Mouse (Mus musculus) heart, embryonic 12.5 days (tissue): Measurements from ENCODE around the gene Tm6sf2. TPM values are rescaled to one million over a fixed set of nuclear protein-coding genes. Genes with fewer than 3 reads are reported as not detected.

ENCODE experiments used
- ATAC-seq: fragments of 200-750 bp; cut with Nextera tagmentation; 2 replicates; pipeline ENCODE4 v1.8.0; 2017; ENCODE audit warnings: moderate TSS enrichment, moderate library complexity; ENCODE audit not compliant: insufficient number of reproducible peaks, low FRiP score
- H3K27ac ChIP-seq: fragments of 300-500 bp; sonication (generic); 2 replicates; pipeline ENCODE4 v1.5.1; 2016; ENCODE audit warnings: mild to moderate bottlenecking, moderate library complexity; ENCODE audit not compliant: poor library complexity, severe bottlenecking
- H3K27me3 ChIP-seq: fragments of 300-500 bp; sonication (generic); replicated peaks from 2 replicates; pipeline ENCODE4 v1.6.1; 2016; ENCODE audit warnings: mild to moderate bottlenecking, moderate library complexity
- H3K36me3 ChIP-seq: fragments of 300-500 bp; sonication (generic); 2 replicates; pipeline ENCODE4 v1.6.1; 2016; ENCODE audit warnings: mild to moderate bottlenecking, moderate library complexity
- H3K4me1 ChIP-seq: fragments of 300-500 bp; sonication (generic); replicated peaks from 2 replicates; pipeline ENCODE4 v1.6.1; 2016; ENCODE audit warnings: mild to moderate bottlenecking
- H3K4me2 ChIP-seq: fragments of 300-500 bp; sonication (generic); 2 replicates; pipeline ENCODE4 v1.6.1; 2016; ENCODE audit warnings: mild to moderate bottlenecking, moderate library complexity
- H3K4me3 ChIP-seq: fragments of 300-500 bp; sonication (generic); 2 replicates; pipeline ENCODE4 v1.5.1; 2016; ENCODE audit warnings: mild to moderate bottlenecking
- H3K9ac ChIP-seq: fragments of 300-500 bp; sonication (generic); 2 replicates; pipeline ENCODE4 v1.6.1; 2016; ENCODE audit warnings: mild to moderate bottlenecking, moderate library complexity
- H3K9me3 ChIP-seq: fragments of 300-500 bp; sonication (generic); replicated peaks from 2 replicates; pipeline ENCODE4 v1.6.1; 2016; ENCODE audit warnings: mild to moderate bottlenecking, moderate library complexity
- WGBS: fragments of 180-500 bp; shearing (Covaris S2); methylation state at CpG from one replicate; pipeline ENCODE4 v1.1.7; 2016; 5-methylcytosine and 5-hydroxymethylcytosine counted together
- microRNA-seq: library from miRNA; unstranded; fragments of <30 nt; microRNA quantifications from one replicate; pipeline ENCODE4, GENCODE M21; 2017
- polyA plus RNA-seq: library from polyadenylated mRNA; unstranded; fragments of >200 nt; fragmentation: Nextera tagmentation; extraction: Ambion mirVana; gene quantifications from 2 replicates; pipeline ENCODE4 v1.2.1, GENCODE M21; 2016

Tm6sf2 gene
- polyA plus RNA-seq, 1 experiment from 2014 or later = 1.3 TPM

DNA sequence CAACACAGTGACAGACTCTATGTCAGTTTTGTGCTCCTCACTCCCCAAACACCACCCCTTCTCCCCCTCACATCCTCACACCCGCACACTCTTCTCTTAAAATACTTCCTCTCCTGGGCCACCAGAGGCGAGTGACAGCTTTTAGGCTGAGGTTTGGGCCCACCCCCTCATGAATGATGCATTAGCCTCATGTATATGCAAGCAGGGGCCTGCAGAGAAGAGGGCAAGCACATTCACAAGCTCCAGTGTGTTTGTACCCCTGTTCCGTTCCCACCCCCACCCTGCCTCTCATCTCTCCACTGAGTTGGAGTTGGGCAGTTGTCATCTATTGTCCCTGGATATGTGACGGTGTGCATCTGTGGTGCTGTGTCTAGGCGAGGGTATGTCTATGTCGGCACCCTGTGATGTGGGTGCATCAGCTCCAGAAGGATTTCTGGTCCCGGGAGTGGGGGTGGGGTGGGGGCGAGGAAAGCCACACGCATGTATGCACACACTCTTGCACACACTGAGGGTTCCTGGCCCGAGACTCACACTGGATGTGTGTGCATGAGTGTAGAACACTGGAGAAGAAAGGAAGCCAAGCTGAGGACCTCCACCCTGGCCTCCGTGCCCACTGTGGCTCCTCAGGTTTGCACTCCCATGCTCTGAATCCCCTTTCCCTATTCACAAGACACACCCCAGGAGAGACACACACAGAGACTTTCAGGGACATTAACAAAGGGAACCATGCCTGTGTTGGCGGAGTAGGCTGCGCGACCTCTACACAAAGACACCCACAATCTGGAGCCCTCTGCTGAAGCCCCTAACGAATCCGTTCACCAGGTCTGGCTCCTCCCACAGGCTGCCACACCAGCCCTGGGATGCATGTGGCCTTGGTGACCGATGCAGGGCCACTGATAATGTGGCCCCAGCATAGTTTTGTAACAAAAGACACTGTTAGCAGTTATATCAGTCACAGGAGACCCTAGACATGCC is 46.3 kb downstream of the Tm6sf2 start:
- Histone ChIP-seq H3K9me3 (no peaks in the 10 kb centered on the region), H3K36me3 (no peaks in the 10 kb centered on the region), H3K4me2 (no peak overlapping the region), H3K27me3 (peaks cover 99% of the 10 kb centered on the region), H3K27ac (no peak overlapping the region), H3K9ac (no peak overlapping the region), H3K4me3 (no peak overlapping the region), H3K4me1 (peaks cover 4% of the 10 kb centered on the region; the same call in 1 of the 2 replicates)
- 20% methylated on average over 17 of the region's 17 CpGs for WGBS
- ATAC-seq = no peak

DNA sequence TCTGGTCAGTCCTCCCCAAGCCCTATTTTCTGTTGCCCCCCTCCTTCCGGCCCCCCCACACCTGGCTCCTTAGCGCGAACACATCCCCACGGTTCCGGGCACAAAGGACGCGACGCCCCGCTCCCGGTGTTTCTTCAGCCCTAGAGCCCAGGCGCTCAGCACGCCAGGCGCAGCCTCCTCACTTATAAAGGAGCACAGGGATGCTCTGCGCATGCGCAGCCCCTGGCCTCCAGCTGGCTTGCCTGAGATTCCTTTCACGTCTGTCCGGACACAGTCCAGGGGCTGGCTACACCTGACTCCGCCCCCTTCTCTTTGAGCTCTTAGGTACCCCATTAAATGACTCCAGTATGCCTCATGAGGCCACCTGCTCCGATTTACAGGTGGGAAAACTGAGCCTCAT is 47.9 kb downstream of the Tm6sf2 start, which contains the start of gene Ncan:
Ncan (minus strand) TSS at position 207 of the 400 bp plus-strand sequence.
- Histone ChIP-seq H3K9me3 (no peaks in the 10 kb centered on the region), H3K27ac (no peak within 1 kb of the TSS), H3K9ac (no peak within 1 kb of the TSS), H3K4me2 (peak within 1 kb of the TSS; percentile 41), H3K36me3 (no peaks in the 10 kb centered on the region), H3K27me3 (peaks cover 99% of the 10 kb centered on the region), H3K4me3 (no peak within 1 kb of the TSS), H3K4me1 (peaks cover 4% of the 10 kb centered on the region; the same call in 1 of the 2 replicates)
- 3% methylated on average over 19 of the region's 19 CpGs for WGBS
- no peak for ATAC-seq

DNA sequence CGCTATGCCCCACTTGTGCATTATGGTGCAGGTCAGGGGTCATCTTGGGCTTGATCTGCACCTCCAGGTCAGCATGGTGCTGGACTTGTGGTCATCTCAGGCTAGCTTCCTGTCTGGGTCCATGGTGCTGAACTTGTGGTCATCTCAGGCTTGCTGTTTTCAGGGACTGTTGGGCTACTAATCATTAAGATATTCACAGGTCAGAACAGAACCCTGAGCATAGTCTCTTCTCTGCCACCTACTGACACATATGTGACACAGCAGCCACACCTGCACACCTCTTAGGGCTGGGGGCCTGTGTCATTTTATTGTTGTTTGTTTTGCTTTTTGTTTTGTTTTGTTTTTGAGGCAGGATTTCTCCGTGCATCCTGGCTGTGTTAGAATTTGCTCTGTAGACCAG is 50.1 kb downstream of the Tm6sf2 start:
- Histone ChIP-seq H3K4me1 (peaks cover 4% of the 10 kb centered on the region; the same call in 1 of the 2 replicates), H3K4me2 (no peak overlapping the region), H3K36me3 (no peaks in the 10 kb centered on the region), H3K9ac (no peak overlapping the region), H3K27ac (no peak overlapping the region), H3K4me3 (no peak overlapping the region), H3K27me3 (peaks cover 79% of the 10 kb centered on the region), H3K9me3 (no peaks in the 10 kb centered on the region)
- 49% methylated on average over 2 of the region's 2 CpGs for WGBS
- no peak for ATAC-seq

DNA sequence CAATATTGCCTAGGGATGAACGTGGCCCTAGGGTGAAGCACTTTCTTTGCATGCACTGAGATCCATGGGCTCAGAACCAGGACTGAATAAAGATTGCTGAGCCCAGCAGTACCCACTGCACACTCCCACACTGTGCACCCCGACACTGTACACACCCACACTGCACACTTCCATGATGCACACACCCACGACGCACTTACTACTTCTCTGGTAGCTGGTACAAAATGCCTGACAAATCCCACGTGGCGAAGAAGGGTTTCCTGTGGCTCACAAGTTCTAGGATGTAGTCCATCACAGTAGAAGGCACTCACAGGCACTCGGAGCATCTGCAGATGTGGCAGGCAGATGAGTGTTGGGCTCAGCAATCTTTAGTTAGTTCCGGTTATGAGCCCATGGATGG is 52.3 kb downstream of the Tm6sf2 start:
- H3K4me2 ChIP-seq = no peak overlapping the region
- H3K9me3 ChIP-seq = no peaks in the 10 kb centered on the region
- peaks cover 21% of the 10 kb centered on the region for H3K4me1 ChIP-seq
- no peak overlapping the region for H3K9ac ChIP-seq
- no peak overlapping the region for H3K27ac ChIP-seq
- WGBS = 58% methylated on average over 8 of the region's 8 CpGs
- H3K27me3 ChIP-seq = peaks cover 58% of the 10 kb centered on the region
- H3K36me3 ChIP-seq = no peaks in the 10 kb centered on the region
- no peak for ATAC-seq
- H3K4me3 ChIP-seq = no peak overlapping the region

DNA sequence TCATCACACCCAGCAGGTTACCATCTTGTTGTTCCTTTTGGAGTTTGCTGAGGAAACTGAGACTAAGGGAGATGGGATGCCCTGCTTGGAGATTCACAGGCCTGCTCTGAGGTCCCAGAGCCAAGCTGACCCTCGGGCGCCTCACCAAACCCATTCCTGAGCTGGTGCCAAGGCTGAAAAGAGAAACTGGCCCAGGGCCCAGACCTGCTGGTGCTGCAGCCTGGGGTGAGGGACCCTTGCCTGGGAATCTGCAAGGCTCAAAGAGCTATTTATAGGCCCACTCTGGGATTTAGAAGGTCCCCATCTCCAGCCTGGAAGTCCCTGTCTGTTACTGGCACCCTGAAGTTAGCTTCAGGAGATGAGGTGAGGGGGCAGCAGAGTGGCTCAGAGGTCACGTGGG is 55.7 kb downstream of the Tm6sf2 start:
- 51% methylated on average over 3 of the region's 3 CpGs for WGBS
- Histone ChIP-seq H3K4me1 (peaks cover 30% of the 10 kb centered on the region), H3K4me2 (no peak overlapping the region), H3K27me3 (peaks cover 24% of the 10 kb centered on the region), H3K27ac (peak overlapping the region; percentile 60), H3K9me3 (no peaks in the 10 kb centered on the region), H3K9ac (no peak overlapping the region), H3K4me3 (no peak overlapping the region), H3K36me3 (peaks cover 12% of the 10 kb centered on the region)
- peak; percentile 34; the same call in 1 of the 2 replicates for ATAC-seq

DNA sequence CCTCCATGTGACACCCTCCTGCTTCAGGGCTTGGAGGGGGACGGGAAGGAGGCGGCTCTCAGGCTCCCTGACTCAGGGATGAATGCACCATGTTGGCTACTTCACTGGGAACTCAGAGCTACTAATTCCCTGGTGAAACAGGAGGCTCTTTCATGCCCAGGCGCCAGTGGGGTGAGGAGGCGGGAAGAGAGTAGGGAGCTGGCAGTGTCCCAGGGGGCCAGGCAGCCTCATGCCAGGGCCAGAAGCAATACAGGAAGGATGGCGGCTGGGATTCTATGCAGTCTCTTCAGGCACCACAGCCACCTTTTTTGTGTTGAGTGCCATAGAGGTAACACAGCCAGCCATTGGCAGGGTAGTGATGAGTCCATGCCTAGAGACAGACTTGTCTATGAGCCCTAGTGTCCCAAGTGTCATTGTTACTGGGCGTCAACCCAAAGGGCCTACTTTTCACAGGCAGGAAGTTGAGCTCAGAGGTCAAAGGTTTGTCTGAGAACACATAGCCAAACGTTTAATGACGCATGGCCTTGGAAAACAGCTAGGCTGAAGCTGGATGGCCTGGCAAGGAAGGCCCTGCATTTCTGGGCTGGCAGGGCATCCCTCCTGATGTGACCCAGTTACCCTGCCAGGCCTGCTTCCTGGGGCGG is 56.7 kb downstream of the Tm6sf2 start:
- no peaks in the 10 kb centered on the region for H3K9me3 ChIP-seq
- peaks cover 15% of the 10 kb centered on the region for H3K27me3 ChIP-seq
- peaks cover 22% of the 10 kb centered on the region for H3K36me3 ChIP-seq
- ATAC-seq = no peak
- no peak overlapping the region for H3K27ac ChIP-seq
- H3K4me1 ChIP-seq = peaks cover 30% of the 10 kb centered on the region
- WGBS = 63% methylated on average over 9 of the region's 9 CpGs
- H3K9ac ChIP-seq = no peak overlapping the region
- no peak overlapping the region for H3K4me3 ChIP-seq
- H3K4me2 ChIP-seq = no peak overlapping the region

Small RNA genes within 50 kb of the gene (microRNA-seq; reads per million reads assigned to microRNA genes)
- gene Mir7066 = not detected

Other genes with a start within 250 kb of the Tm6sf2 start
- 4.7 TPM in 2 replicates for gene Pbx4, start 240.4 kb upstream of the Tm6sf2 start, polyA plus RNA-seq
- gene Cilp2, start 185.2 kb upstream of the Tm6sf2 start, polyA plus RNA-seq = 0.78 and 0.82 TPM in 2 replicates
- gene Tssk6, start 170.7 kb upstream of the Tm6sf2 start, polyA plus RNA-seq = 1.9 and 3.1 TPM in 2 replicates
- 309 and 314 TPM in 2 replicates for gene Ndufa13, start 170.4 kb upstream of the Tm6sf2 start, polyA plus RNA-seq
- gene Yjefn3, start 170.2 kb upstream of the Tm6sf2 start, polyA plus RNA-seq = 7.4 and 8.9 TPM in 2 replicates
- gene Gatad2a, start 76.5 kb upstream of the Tm6sf2 start, polyA plus RNA-seq = 55.6 and 59.2 TPM in 2 replicates
- 39.9 and 42.1 TPM in 2 replicates for gene Mau2, start 30.2 kb upstream of the Tm6sf2 start, polyA plus RNA-seq
- 32.7 and 34.0 TPM in 2 replicates for gene Sugp1, start 30.1 kb upstream of the Tm6sf2 start, polyA plus RNA-seq
- gene Hapln4, start 10.5 kb downstream of the Tm6sf2 start, polyA plus RNA-seq = 0.11 and 0.24 TPM in 2 replicates
- 0.17 and 0.31 TPM in 2 replicates for gene Ncan, start 47.9 kb downstream of the Tm6sf2 start, polyA plus RNA-seq
- 28.5 and 29.1 TPM in 2 replicates for gene Nr2c2ap, start 58.4 kb downstream of the Tm6sf2 start, polyA plus RNA-seq
- 17.7 and 18.7 TPM in 2 replicates for gene Rfxank, start 66.2 kb downstream of the Tm6sf2 start, polyA plus RNA-seq
- gene Borcs8, start 66.6 kb downstream of the Tm6sf2 start, polyA plus RNA-seq = 30.3 and 38.1 TPM in 2 replicates
- not detected in 2 replicates for gene Mef2b, start 66.8 kb downstream of the Tm6sf2 start, polyA plus RNA-seq
- gene Tmem161a, start 99.4 kb downstream of the Tm6sf2 start, polyA plus RNA-seq = 98.0 and 100 TPM in 2 replicates
- 8.5 and 9.7 TPM in 2 replicates for gene Slc25a42, start 139.4 kb downstream of the Tm6sf2 start, polyA plus RNA-seq
- gene Sugp2, start 161.3 kb downstream of the Tm6sf2 start, polyA plus RNA-seq = 33.8 and 36.0 TPM in 2 replicates
- 22.6 and 23.4 TPM in 2 replicates for gene Armc6, start 161.5 kb downstream of the Tm6sf2 start, polyA plus RNA-seq
- gene Homer3, start 209.9 kb downstream of the Tm6sf2 start, polyA plus RNA-seq = 46.0 and 48.4 TPM in 2 replicates
- gene Ddx49, start 229.6 kb downstream of the Tm6sf2 start, polyA plus RNA-seq = 32.8 and 34.3 TPM in 2 replicates
- gene Cope, start 229.6 kb downstream of the Tm6sf2 start, polyA plus RNA-seq = 251 and 272 TPM in 2 replicates
- gene Cers1, start 242.9 kb downstream of the Tm6sf2 start, polyA plus RNA-seq = 2.1 and 2.5 TPM in 2 replicates